Mouse (Mus musculus) left cerebral cortex, adult 18-20 months (tissue): ENCODE measurements around the gene Acsbg2. TPM values are rescaled to one million over a fixed set of nuclear protein-coding genes. Genes with fewer than 3 reads are reported as not detected.

Experiments
- DNase-seq, 2 experiments: peaks; one replicate each; pipeline ENCODE4 v3.0.0; 2021 to 2022; ENCODE audit warnings: low spot score in 2 of 2, mixed read lengths in 1 of 2
- total RNA-seq, 2 experiments: library from RNA; stranded (reverse); gene quantifications; 2 replicates each; pipeline ENCODE4 v1.2.3; 2021

The Acsbg2 gene
- total RNA-seq, 2 experiments from 2014 or later: not detected

GRCm38 (mm10) chr17:56826718-56827117 lies 47.5 kb downstream of the Acsbg2 start:
- DNase-seq: no peak

GRCm38 (mm10) chr17:56823352-56823751 lies 50.9 kb downstream of the Acsbg2 start:
- DNase-seq: no peak

GRCm38 (mm10) chr17:56822380-56822779 lies 51.9 kb downstream of the Acsbg2 start:
- DNase-seq: no peak

DNA sequence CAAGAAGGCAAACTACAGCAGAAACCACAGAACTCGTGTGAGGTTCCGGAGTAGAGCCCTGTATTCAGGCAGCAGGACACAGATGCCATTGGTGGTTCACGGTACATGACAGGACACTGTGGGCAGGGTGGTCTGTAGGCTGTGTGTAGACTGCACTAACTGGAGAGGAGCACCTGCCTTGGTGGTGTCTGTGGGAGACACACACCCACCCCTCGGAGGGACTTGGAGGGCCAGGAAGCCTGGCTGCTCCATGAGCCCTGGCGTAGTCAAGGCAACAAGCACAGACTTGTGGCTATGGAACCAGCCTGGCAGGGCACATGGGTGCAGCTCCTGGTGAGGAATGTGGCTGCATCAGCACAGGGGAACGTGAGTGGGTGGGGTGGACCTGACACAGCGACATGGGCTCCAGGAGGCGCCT lies 54.5 kb downstream of the Acsbg2 start:
- DNase-seq: peak in 1 of 2 experiments; percentile 36

DNA sequence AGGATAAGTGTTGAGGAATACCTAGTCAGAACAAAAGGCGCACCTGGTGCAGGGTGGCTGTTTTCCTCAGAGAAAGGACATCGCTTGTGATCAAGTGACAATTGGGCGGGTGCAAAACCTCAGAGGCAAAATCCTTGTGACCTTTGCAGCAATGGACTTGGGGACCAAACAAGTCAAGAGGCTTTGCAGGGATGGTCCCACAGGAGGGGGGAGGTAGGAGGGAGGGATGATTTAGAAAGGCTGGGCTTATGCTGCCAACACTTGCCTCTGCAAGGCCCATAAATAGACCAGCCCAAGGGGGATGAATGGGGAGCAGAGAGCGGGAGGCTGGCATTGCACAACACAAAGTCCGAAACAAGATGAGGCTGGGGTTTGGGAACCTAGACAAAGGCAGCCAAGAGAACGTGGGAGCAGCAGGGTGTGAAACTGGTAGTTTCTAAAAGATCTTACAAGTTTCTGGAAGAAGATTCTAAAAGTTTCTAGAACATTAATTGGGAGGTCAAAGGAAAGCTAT lies 55.2 kb downstream of the Acsbg2 start:
- DNase-seq: no peak

DNA sequence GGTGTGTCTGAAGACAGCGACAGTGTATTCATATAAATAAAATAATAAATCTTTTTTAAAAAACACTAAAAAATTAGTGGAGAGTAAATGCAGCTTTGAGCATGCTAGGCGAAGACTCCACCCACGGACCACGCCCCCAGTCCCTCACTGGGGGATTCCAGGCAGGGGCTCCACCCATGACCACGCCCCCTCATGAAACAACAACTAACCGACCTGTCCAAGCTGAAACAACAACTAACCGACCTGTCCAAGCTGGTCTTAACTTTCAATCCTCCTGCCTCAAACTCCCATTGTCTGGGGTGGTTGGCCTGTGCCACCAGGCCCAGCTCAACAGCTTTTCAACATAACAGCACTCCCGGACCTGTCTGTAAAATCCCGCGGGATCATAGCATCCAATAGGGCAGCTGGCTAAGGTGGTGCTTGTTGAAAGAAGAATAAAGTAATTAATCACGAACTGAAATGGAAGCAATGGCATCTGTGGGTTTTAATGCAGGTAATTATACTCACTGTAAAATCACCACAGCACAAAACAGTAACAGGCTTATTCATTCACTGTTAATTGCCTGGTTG lies 56.1 kb downstream of the Acsbg2 start:
- DNase-seq: no peak

GRCm38 (mm10) chr17:56815057-56815345 lies 59.2 kb downstream of the Acsbg2 start:
- no peak for DNase-seq

GRCm38 (mm10) chr17:56814316-56815056 lies 59.8 kb downstream of the Acsbg2 start:
- peak; percentile 71 to 82 for DNase-seq

GRCm38 (mm10) chr17:56810245-56810644 lies 64.0 kb downstream of the Acsbg2 start:
- DNase-seq: peak; percentile 57 to 65

DNA sequence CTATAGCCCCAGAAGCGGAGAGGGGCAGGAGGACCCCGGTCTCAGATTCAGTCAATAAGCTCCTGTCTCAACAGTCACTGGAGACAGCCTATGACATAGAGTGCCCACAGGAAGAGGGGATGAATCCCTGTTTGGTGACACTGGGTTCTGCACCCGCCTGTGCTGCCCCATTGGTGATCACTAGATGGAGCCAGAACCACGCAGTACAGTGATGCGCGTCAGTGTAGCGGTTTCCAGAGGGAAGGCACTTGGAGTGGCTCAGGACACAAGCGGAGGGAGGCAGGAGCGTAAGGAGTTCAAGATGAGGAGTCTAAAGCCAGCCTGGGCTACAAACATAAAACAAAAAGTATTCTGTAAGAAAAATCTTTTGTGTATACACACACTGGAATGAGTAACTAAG lies 65.7 kb downstream of the Acsbg2 start:
- DNase-seq: peak; percentile 84 to 86

GRCm38 (mm10) chr17:56805784-56806183 lies 68.5 kb downstream of the Acsbg2 start:
- DNase-seq: no peak

DNA sequence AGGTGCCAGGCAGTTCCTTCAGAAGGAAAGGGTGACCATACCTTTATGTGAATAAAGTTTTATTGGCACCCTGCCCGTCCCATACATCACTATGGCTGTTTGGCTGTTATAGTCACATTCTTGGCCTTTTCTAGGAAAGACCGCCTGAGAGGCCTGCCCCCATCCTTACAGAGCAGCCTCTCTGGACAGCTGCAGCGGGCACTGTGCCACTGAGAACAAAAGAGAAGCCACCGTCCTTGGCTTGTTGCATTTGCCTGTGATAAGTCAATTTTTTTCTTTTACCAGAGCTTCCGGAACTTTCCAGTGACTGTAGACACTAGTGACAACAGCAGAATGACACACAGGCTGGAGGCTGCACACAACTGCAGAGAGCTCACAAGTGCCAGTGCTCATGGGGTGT lies 69.3 kb downstream of the Acsbg2 start:
- no peak for DNase-seq

DNA sequence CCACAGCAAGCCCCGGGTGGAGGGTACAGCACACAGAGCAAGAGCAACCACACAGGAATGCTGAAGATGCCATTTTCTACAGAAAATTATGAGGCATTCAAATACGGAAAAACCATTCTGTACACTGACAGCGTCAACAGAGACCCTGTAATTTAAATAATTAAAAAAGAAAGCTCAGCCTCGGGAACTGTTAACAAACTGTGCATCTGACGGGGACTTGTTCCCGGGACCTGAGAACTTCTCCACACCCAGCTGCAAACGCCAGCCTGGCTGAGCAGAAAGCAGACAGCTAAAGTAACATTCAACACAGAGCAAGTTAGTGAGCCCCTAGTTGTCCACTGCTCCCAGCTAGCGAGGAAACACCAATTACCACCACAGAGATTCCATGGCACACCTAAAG lies 72.2 kb downstream of the Acsbg2 start:
- DNase-seq: no peak

DNA sequence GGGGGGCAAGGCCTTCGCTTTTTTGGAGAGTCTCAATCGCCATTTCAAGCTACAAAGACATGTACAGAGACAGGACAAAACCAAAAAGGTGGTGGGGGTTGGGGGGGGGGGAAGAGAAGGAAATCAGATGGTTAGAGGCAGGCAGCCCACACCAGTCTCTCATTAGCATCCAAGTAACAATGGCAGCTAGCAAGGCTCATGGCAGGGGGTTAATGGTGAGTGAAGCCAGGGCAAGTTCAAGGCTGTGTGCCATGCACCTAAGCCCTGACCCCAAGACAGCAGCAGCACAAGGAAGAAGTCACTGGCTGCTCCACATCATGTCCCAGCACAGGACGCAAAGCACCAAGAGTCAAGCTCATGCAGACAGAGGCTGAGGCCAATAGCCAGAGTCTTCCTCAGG lies 75.0 kb downstream of the Acsbg2 start:
- DNase-seq: no peak

GRCm38 (mm10) chr17:56793614-56794319 lies 80.5 kb downstream of the Acsbg2 start:
- DNase-seq: no peak

Other genes starting within 250 kb of the Acsbg2 start
- gene Lonp1, start 247.6 kb downstream of the Acsbg2 start, total RNA-seq: 10 to 100 TPM; 57.1 to 60.6 TPM
- under 1 TPM; 0.84 TPM for gene Catsperd, start 246.3 kb downstream of the Acsbg2 start, total RNA-seq
- gene Ranbp3, start 201.2 kb downstream of the Acsbg2 start, total RNA-seq: 10 to 100 TPM; 89.7 to 91.2 TPM
- 100 to 1,000 TPM; 218 to 234 TPM for gene Ndufa11, start 156.7 kb downstream of the Acsbg2 start, total RNA-seq
- 10 to 100 TPM in 1 of 2 experiments, 1 to 10 TPM in 1; 9.6 to 13.5 TPM for gene Vmac, start 156.4 kb downstream of the Acsbg2 start, total RNA-seq
- gene Nrtn, start 116.9 kb downstream of the Acsbg2 start, total RNA-seq: 1 to 10 TPM; 3.4 to 4.7 TPM
- 10 to 100 TPM; 61.8 to 63.0 TPM for gene Dus3l, start 109.7 kb downstream of the Acsbg2 start, total RNA-seq
- 1 to 10 TPM in 1 of 2 experiments, under 1 TPM in 1; 0.88 to 1.1 TPM for gene Prr22, start 104.2 kb downstream of the Acsbg2 start, total RNA-seq
- gene Rfx2, start 43.4 kb downstream of the Acsbg2 start, total RNA-seq: 1 to 10 TPM; 2.6 to 2.7 TPM
- gene 1700061G19Rik, start 1.0 kb upstream of the Acsbg2 start, total RNA-seq: under 1 TPM; 0.14 to 0.40 TPM
- gene Mllt1, start 61.0 kb upstream of the Acsbg2 start, total RNA-seq: 10 to 100 TPM; 86.7 to 95.8 TPM
- gene Acer1, start 107.7 kb upstream of the Acsbg2 start, total RNA-seq: not detected
- 10 to 100 TPM; 63.8 to 67.7 TPM for gene Clpp, start 115.9 kb upstream of the Acsbg2 start, total RNA-seq
- 10 to 100 TPM; 26.1 to 28.1 TPM for gene Alkbh7, start 122.9 kb upstream of the Acsbg2 start, total RNA-seq
- gene Pspn, start 125.6 kb upstream of the Acsbg2 start, total RNA-seq: under 1 TPM in 1 of 2 experiments, not detected in 1; 0.82 TPM
- gene Gtf2f1, start 136.8 kb upstream of the Acsbg2 start, total RNA-seq: 10 to 100 TPM; 60.7 to 64.5 TPM
- under 1 TPM in 1 of 2 experiments, not detected in 1; 0.49 TPM for gene Gm17949, start 137.0 kb upstream of the Acsbg2 start, total RNA-seq
- 100 to 1,000 TPM; 106 to 108 TPM for gene Khsrp, start 157.1 kb upstream of the Acsbg2 start, total RNA-seq
- gene Slc25a41, start 167.2 kb upstream of the Acsbg2 start, total RNA-seq: under 1 TPM in 1 of 2 experiments, not detected in 1; 0.40 TPM
- 1 to 10 TPM in 1 of 2 experiments, under 1 TPM in 1; 0.68 to 1.6 TPM for gene Crb3, start 184.7 kb upstream of the Acsbg2 start, total RNA-seq
- 100 to 1,000 TPM; 314 to 325 TPM for gene Slc25a23, start 185.4 kb upstream of the Acsbg2 start, total RNA-seq
- 1 to 10 TPM; 1.2 to 1.8 TPM for gene Dennd1c, start 204.1 kb upstream of the Acsbg2 start, total RNA-seq
- gene Tubb4a, start 213.3 kb upstream of the Acsbg2 start, total RNA-seq: 100 to 1,000 TPM; 543 to 577 TPM
- gene Tnfsf9, start 230.9 kb upstream of the Acsbg2 start, total RNA-seq: under 1 TPM; 0.37 to 0.52 TPM